ENCODE assay signal across 12 mouse cellular contexts in genomic region chr8:87233805-87234331, GRCm38 (mm10).
A peak's percentile ranks its signal among the peaks of the same experiment; 100 is the strongest.
DNase-seq lines count a peak whose midpoint lies in the region; ATAC-seq lines count a peak whose summit lies in the region.
"Had no signal": no experiment of that assay in that cellular context is flagged by ENCODE, and none has a peak within 500 bp of the region (broad histone marks: within the 10 kb centered on the region; RNA-seq: fewer than 3 reads in every experiment).

No protein-coding gene starts in this region.

- H3K4me1 ChIP-seq in forebrain, embryonic 11.5 days (replicated peaks; ENCODE audit: control insufficient read depth, insufficient read depth, low read length): peaks cover 13% of the 10 kb centered on the region
- peaks cover 33% of the 10 kb centered on the region for H3K4me1 ChIP-seq in limb, embryonic 13.5 days
- 0 out of 2 replicates have a peak, but pooled peaks cover 5% of the 10 kb centered on the region for H3K4me1 ChIP-seq in stomach, embryonic 14.5 days (ENCODE audit: control insufficient read depth, insufficient read depth, low read length)
- H3K4me1 ChIP-seq: megakaryocyte, embryonic 14.5 days had no signal

- H3K9ac ChIP-seq in forebrain, embryonic 11.5 days (ENCODE audit: low read length): no peak overlapping the region
- H3K9ac ChIP-seq in limb, embryonic 13.5 days: 0 out of 2 replicates have a peak overlapping the region, but pooled peaks have one; percentile 13
- H3K9ac ChIP-seq in stomach, embryonic 14.5 days (replicated peaks; ENCODE audit: low read depth, low read length): no peak overlapping the region

- no peak overlapping the region for H3K4me3 ChIP-seq in forebrain, embryonic 11.5 days (ENCODE audit: low read depth, low read length)
- H3K4me3 ChIP-seq in limb, embryonic 13.5 days: no peak overlapping the region
- no peak overlapping the region for H3K4me3 ChIP-seq in stomach, embryonic 14.5 days (ENCODE audit: low read depth, low read length)
- H3K4me3 ChIP-seq: megakaryocyte, embryonic 14.5 days had no signal

- 36% methylated on average over 10 of the region's 10 CpGs for WGBS in forebrain, embryonic 11.5 days
- 28% methylated on average over 10 of the region's 10 CpGs for WGBS in limb, embryonic 13.5 days
- 49% methylated on average over 10 of the region's 10 CpGs for WGBS in stomach, embryonic 14.5 days

- no peak overlapping the region for H3K27ac ChIP-seq in forebrain, embryonic 11.5 days (ENCODE audit: low read depth, low read length)
- H3K27ac ChIP-seq in limb, embryonic 13.5 days: no peak overlapping the region; the same call in 1 of the 2 replicates
- H3K27ac ChIP-seq in stomach, embryonic 14.5 days (ENCODE audit: low read length): no peak overlapping the region

- no peaks in the 10 kb centered on the region for H3K27me3 ChIP-seq in forebrain, embryonic 11.5 days (ENCODE audit: control insufficient read depth, insufficient read depth, low read length)
- H3K27me3 ChIP-seq in limb, embryonic 13.5 days: peaks cover 6% of the 10 kb centered on the region; the same call in 1 of the 2 replicates
- no peaks in the 10 kb centered on the region for H3K27me3 ChIP-seq in stomach, embryonic 14.5 days (ENCODE audit: control insufficient read depth, insufficient read depth, low read length)
- H3K27me3 ChIP-seq: CH12.LX; megakaryocyte, embryonic 14.5 days had no signal

- no peak overlapping the region for H3K4me2 ChIP-seq in forebrain, embryonic 11.5 days (ENCODE audit: low read depth, low read length, severe bottlenecking)
- peak overlapping the region; percentile 28 for H3K4me2 ChIP-seq in limb, embryonic 13.5 days (replicated peaks)
- no peak overlapping the region for H3K4me2 ChIP-seq in stomach, embryonic 14.5 days (replicated peaks; ENCODE audit: low read depth, low read length)

- no peaks in the 10 kb centered on the region for H3K9me3 ChIP-seq in forebrain, embryonic 11.5 days (ENCODE audit: control insufficient read depth, low read length)
- H3K9me3 ChIP-seq in limb, embryonic 13.5 days: no peaks in the 10 kb centered on the region
- H3K9me3 ChIP-seq in stomach, embryonic 14.5 days (ENCODE audit: control insufficient read depth, low read depth, low read length): no peaks in the 10 kb centered on the region

- ATAC-seq in forebrain, embryonic 11.5 days (replicated peaks; ENCODE audit: low FRiP score): peak; percentile 72
- peak; percentile 57 for ATAC-seq in limb, embryonic 13.5 days (ENCODE audit: low FRiP score, low read depth)
- ATAC-seq in stomach, embryonic 14.5 days (ENCODE audit: insufficient number of reproducible peaks, insufficient read depth, low FRiP score, low read depth): peak; percentile 65; the same call in 1 of the 2 replicates

- peak; percentile 27 to 45 for DNase-seq in kidney, postnatal 4 days
- DNase-seq in kidney, adult 18-20 months: no peak
- no peak for DNase-seq in forebrain, embryonic 11.5 days (ENCODE audit: low spot score)
- no peak for DNase-seq in layer of hippocampus, adult 9-11 months
- DNase-seq in heart, adult 8-10 months (ENCODE audit: low spot score): no peak
- DNase-seq in spleen, postnatal 36 days (ENCODE audit: low spot score in 2 of 2): no peak
- DNase-seq: adrenal gland, adult 2 months; kidney, adult 2 months had no signal

- no peaks in the 10 kb centered on the region for H3K36me3 ChIP-seq in forebrain, embryonic 11.5 days (ENCODE audit: control insufficient read depth, insufficient read depth, low read length)
- no peaks in the 10 kb centered on the region for H3K36me3 ChIP-seq in limb, embryonic 13.5 days
- no peaks in the 10 kb centered on the region for H3K36me3 ChIP-seq in stomach, embryonic 14.5 days (ENCODE audit: control insufficient read depth, insufficient read depth, low read length)

Comparison
In these comparisons a context has a peak if more than half of its experiments do, and no peak if none do; other contexts are left out.
1. DNase-seq: peak in kidney, postnatal 4 days (2 of 2); none in kidney, adult 18-20 months (single experiment), forebrain, embryonic 11.5 days (single experiment), layer of hippocampus, adult 9-11 months (single experiment), heart, adult 8-10 months (single experiment) and spleen, postnatal 36 days (0 of 2).
2. Peak in every context shown above with its lines, with median percentiles within 50 percentile points of each other: ATAC-seq.